Mouse (Mus musculus): ENCODE data around the gene Tenm4. TPM values are rescaled to one million over a fixed set of nuclear protein-coding genes. Genes with fewer than 3 reads are reported as not detected.

Tenm4 gene
- total and polyA plus RNA-seq, 3 experiments = 9.2 to 15.2 TPM; not detected in 1

DNA sequence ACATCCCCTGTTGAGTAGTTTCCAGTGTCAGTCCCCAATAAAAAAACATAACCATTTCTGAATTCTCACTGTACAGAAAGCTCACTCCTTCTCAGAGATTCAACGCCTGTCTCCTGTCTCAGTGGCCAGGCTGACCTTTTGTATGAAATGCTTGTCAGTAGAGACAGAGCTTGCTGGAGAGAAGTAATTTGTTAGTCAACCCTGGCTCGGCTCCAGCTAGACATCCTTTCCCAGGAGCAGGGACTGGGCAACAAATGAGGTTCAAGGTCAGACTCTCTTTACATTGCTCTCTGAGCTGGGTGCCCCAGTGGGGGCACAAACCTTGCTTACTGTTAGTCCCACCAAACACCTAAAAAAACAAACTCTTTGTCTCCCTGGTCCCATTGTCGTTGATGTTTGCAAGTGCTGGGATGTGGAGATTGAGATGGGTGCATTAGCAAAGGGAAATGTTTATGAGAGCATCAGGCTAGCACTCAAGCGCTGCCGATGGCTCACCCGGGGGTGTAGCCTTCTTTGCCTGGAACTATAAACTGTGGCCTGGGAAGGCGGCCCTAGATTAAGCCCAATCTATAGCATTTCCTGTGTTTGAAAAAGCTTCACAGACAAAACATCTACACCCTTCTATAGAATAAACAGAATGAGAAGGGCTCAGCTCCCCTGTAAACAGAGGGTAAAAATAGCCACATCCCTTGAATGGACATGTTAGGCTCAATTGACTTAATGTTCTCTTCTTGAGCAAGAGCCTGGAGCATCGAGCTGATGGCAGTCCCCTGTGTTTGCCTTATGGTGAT, 673.3 kb downstream of the Tenm4 start:
- H3K4me3 ChIP-seq (ENCODE audit: control insufficient read depth in 1 of 2, insufficient read depth in 1 of 2, low read depth in 2 of 2, low read length in 2 of 2) = no peak overlapping the region
- DNase-seq (ENCODE audit: low read depth, low spot score) = no peak
- no peaks in the 10 kb centered on the region for H3K4me1 ChIP-seq (ENCODE audit: control insufficient read depth in 1 of 2, insufficient read depth in 2 of 2, low read length in 2 of 2)
- no peaks in the 10 kb centered on the region for H3K9me3 ChIP-seq (replicated peaks; ENCODE audit: insufficient read depth, low read length)
- H3K9ac ChIP-seq (ENCODE audit: control insufficient read depth, low read depth, low read length, poor library complexity, severe bottlenecking) = no peak overlapping the region
- H3K36me3 ChIP-seq (ENCODE audit: control insufficient read depth in 1 of 2, insufficient read depth in 2 of 2, low read length in 2 of 2) = no peaks in the 10 kb centered on the region
- no peaks in the 10 kb centered on the region for H3K79me2 ChIP-seq (ENCODE audit: control insufficient read depth, insufficient read depth, low read length, poor library complexity)
- H3K27me3 ChIP-seq (ENCODE audit: control insufficient read depth in 1 of 2, insufficient read depth in 2 of 2, low read length in 2 of 2) = no peaks in the 10 kb centered on the region
- H3K27ac ChIP-seq (ENCODE audit: control insufficient read depth, low read depth, low read length) = no peak overlapping the region
- TF ChIP-seq CHD1 (IDR thresholded peaks at IDR 0.05; ENCODE audit: low read depth, low read length) (no peak), TCF12 (IDR thresholded peaks at IDR 0.05; ENCODE audit: low read depth, low read length) (no peak), BHLHE40 (IDR thresholded peaks at IDR 0.05; ENCODE audit: borderline replicate concordance, low read depth, low read length) (no peak), CHD2 (IDR thresholded peaks at IDR 0.05; ENCODE audit: low read length) (no peak), MEF2A (IDR thresholded peaks at IDR 0.05; ENCODE audit: extremely low read depth, insufficient replicate concordance, low read depth, low read length, poor library complexity, severe bottlenecking) (no peak), MAZ (IDR thresholded peaks at IDR 0.05; ENCODE audit: low read depth, low read length) (no peak), HCFC1 (IDR thresholded peaks at IDR 0.05; ENCODE audit: low read depth, low read length) (no peak), NELFE (IDR thresholded peaks at IDR 0.05; ENCODE audit: low read depth, low read length) (no peak), SIN3A (IDR thresholded peaks at IDR 0.05; ENCODE audit: low read length) (no peak), ZNF384 (IDR thresholded peaks at IDR 0.05; ENCODE audit: low read depth, low read length) (no peak), SMC3 (IDR thresholded peaks at IDR 0.05; ENCODE audit: low read depth, low read length) (no peak), RCOR1 (IDR thresholded peaks at IDR 0.05; ENCODE audit: low read depth, low read length) (no peak), KAT2A (conservative IDR thresholded peaks at IDR 0.05; ENCODE audit: low read depth, low read length) (no peak), CTCF (IDR thresholded peaks at IDR 0.05 in 2 of 3, conservative IDR thresholded peaks at IDR 0.05 in 1 of 3; ENCODE audit: control insufficient read depth in 1 of 3, insufficient read depth in 1 of 3, low read depth in 2 of 3, low read length in 3 of 3, poor library complexity in 1 of 3, severe bottlenecking in 1 of 3) (no peak), EP300 (IDR thresholded peaks at IDR 0.05; ENCODE audit: low read depth in 1 of 2, low read length in 2 of 2) (no peak), MYC (IDR thresholded peaks at IDR 0.05; ENCODE audit: low read depth, low read length) (no peak), USF1 (IDR thresholded peaks at IDR 0.05; ENCODE audit: low read depth, low read length) (no peak), ZC3H11A (IDR thresholded peaks at IDR 0.05; ENCODE audit: low read depth, low read length) (no peak), ZMIZ1 (IDR thresholded peaks at IDR 0.05; ENCODE audit: low read depth, low read length) (no peak)

DNA sequence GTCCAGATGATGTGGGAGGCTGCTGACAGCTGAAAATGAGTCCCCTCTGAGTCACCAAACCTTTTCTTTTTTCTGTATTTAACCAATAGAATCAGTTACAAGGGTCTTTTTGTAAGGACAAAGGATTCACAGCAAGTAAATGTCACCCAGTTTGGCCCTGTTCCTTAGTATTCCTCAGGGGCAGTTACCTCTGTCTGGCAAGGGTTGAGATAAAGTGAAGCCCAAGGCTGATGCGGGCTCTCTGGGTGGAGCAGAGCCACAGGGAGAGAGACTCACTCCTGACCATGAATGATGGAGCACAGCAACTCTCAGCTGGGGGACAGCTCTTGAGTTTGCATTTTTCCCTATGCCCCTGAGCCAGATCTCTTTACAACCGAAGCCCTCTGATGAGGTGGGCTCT, 681.7 kb downstream of the Tenm4 start:
- no peak overlapping the region for H3K9ac ChIP-seq (ENCODE audit: control insufficient read depth, low read depth, low read length, poor library complexity, severe bottlenecking)
- H3K27ac ChIP-seq (ENCODE audit: control insufficient read depth, low read depth, low read length) = no peak overlapping the region
- no peaks in the 10 kb centered on the region for H3K9me3 ChIP-seq (replicated peaks; ENCODE audit: insufficient read depth, low read length)
- H3K36me3 ChIP-seq (ENCODE audit: control insufficient read depth in 1 of 2, insufficient read depth in 2 of 2, low read length in 2 of 2) = peaks cover 0 to 8% of the 10 kb centered on the region in 2 experiments; a peak in 2 of 4 replicates
- peaks cover 2 to 9% of the 10 kb centered on the region in 2 experiments for H3K4me1 ChIP-seq (ENCODE audit: control insufficient read depth in 1 of 2, insufficient read depth in 2 of 2, low read length in 2 of 2)
- H3K4me3 ChIP-seq (ENCODE audit: control insufficient read depth in 1 of 2, insufficient read depth in 1 of 2, low read depth in 2 of 2, low read length in 2 of 2) = no peak overlapping the region
- TF ChIP-seq UBTF (IDR thresholded peaks at IDR 0.05; ENCODE audit: borderline replicate concordance, insufficient read depth, low read depth, low read length) = no peak
- no peak for TF ChIP-seq MYB (IDR thresholded peaks at IDR 0.05; ENCODE audit: low read depth, low read length)
- TF ChIP-seq TCF12 (IDR thresholded peaks at IDR 0.05; ENCODE audit: low read depth, low read length) = no peak
- DNase-seq (ENCODE audit: low read depth, low spot score) = no peak
- H3K27me3 ChIP-seq (ENCODE audit: control insufficient read depth in 1 of 2, insufficient read depth in 2 of 2, low read length in 2 of 2) = no peaks in the 10 kb centered on the region
- H3K79me2 ChIP-seq (ENCODE audit: control insufficient read depth, insufficient read depth, low read length, poor library complexity) = no peaks in the 10 kb centered on the region
